Mouse (Mus musculus) layer of hippocampus, adult 6 months (tissue): ENCODE measurements around the gene Trub1. TPM values are rescaled to one million over a fixed set of nuclear protein-coding genes. Genes with fewer than 3 reads are reported as not detected.

ENCODE experiments used
- long read RNA-seq, 2 experiments: library from polyadenylated mRNA; unstranded; transcript quantifications; one replicate each; pipeline ENCODE4 v2.0.0; 2019 to 2020
- polyA plus RNA-seq: library from polyadenylated mRNA; unstranded; fragments of <200 nt; fragmentation: Nextera tagmentation; gene quantifications from 2 replicates; pipeline ENCODE4 v1.2.3, GENCODE M21; 2021

The Trub1 gene
- polyA plus RNA-seq = 10.3 and 11.3 TPM in 2 replicates
- long read RNA-seq, experiment 1, transcript Trub1-202 (8 exons, 3,789 nt) = major isoform, 31 of 38 reads
- long read RNA-seq, experiment 1, partial matches to known transcripts = 6 of 38 reads
- long read RNA-seq, experiment 1, other reads (novel, unspliced or antisense) = 1 of 38 reads
- long read RNA-seq, experiment 2, transcript Trub1-203 (6 exons, 2,513 nt) = minor isoform, 5 of 136 reads
- long read RNA-seq, experiment 2, transcript Trub1-202 (8 exons, 3,789 nt) = major isoform, 119 of 136 reads
- long read RNA-seq, experiment 2, partial matches to known transcripts = 1 of 136 reads
- long read RNA-seq, experiment 2, other reads (novel, unspliced or antisense) = 11 of 136 reads

GRCm38 (mm10) chr19:57452492-57453217, at the start of gene Trub1:
TSS of gene Trub1 (plus strand) at chr19:57452912.

Other genes with a start within 250 kb of the Trub1 start
- 40.1 and 41.9 TPM in 2 replicates for gene Ablim1, start 138.0 kb upstream of the Trub1 start, polyA plus RNA-seq
- gene Fam160b1, start 92.2 kb upstream of the Trub1 start, polyA plus RNA-seq = 3.2 and 4.1 TPM in 2 replicates
- 3.1 and 3.3 TPM in 2 replicates for gene Atrnl1, start 158.1 kb downstream of the Trub1 start, polyA plus RNA-seq